Mouse (Mus musculus) left cerebral cortex, adult 11 months (tissue): ENCODE data around the gene Ccdc96.

Experiments used
- DNase-seq: peaks from one replicate; pipeline ENCODE4 v3.0.0; 2022; ENCODE audit warnings: low spot score

The Ccdc96 gene

DNA sequence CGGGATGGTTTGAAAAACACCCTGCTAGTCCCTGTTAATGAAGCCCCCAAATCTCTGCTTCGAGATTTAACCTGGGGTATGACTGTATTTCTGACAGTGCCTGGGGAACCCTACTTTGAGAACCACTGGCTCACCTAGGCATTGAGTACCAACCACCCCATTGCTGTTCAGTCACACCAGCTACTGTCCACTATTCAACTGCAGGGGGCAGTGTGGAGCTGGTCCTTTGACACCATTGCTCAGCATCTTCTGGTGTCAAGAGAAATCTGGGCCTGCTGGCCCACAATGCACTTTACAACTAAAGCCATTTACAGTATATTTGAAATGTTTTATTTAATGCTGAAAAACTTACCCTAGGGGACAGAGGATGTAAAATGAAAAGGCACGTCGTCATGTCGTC is 10.1 kb upstream of the Ccdc96 start:
- no peak for DNase-seq

DNA sequence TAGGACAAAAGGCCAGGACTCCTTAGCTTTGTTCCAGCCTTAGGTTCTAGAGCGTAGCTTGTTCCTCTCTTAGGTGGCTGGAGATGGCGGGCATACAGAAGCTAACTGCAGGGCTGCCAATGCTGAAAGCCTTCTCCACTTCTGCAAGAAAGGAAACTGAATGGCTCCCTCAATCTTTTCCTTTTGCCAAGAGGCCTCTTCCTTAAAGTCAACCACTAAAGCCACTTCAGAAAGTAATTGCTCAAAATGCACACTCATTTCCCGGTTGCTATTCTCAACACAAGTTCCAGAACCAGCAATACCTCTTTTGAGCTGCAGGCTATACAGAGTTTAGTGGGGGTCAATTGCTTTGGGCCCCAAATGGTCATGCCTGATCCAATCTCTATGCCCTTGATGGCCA is 6.9 kb upstream of the Ccdc96 start:
- DNase-seq: no peak

DNA sequence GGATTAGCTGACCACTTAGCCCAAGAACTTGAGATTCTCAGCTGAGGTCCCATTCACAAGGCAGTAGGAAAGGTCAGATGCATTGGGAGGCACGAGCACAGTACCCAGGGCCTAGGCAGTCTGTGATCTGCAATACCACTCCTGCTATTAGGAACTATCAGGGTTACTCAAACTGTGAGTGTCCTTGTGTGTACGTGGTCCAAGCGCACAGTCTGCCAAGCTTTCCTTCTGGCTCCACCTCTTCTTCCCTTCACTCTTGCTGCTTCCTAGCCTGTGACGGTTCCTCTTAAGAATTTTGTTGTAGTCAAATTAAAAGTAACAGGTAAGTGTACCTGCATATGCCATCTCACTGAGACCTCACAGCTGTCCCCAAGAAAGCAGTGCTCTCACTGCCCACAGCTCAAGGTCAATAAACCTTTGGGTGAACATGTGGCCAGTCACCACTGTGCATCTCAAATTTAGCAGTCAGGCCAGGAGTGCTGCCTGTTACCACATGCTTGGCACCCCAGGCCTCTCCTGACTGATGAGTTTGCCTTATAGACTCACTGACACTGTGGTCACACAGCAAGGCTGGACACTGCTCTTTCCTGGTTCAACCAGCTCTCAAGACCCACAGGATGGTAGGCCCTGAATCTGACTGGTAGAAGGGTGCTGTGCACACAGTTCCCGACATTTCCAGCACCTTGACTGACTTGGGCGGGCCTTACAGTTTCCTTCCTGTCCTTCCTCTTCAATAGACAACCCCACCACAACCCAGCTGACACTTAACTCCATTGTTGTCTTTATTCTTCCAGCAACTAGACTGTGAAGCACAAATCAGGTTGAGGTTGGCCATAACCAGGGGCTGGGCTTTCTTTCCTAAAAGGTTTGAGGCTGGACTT is 5.6 kb upstream of the Ccdc96 start:
- DNase-seq: no peak

DNA sequence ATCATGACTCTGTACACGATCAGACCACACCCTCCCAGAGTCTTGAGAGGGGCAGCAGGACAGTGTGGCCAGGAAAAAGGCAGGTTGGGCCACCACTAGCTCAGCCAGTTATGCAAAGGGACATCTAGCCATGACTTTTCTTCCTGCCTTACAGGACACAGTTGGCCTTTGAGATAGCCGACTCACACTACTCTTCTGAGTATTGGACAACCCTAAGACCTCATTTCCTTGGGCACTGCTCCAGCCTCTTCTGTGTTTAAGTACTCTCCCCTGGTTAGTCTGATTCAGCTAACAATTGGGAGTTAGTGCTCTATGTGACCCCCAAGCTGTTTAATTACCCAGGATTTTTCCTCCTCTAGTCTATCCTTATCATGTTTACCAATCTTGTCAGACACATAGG is 4.7 kb upstream of the Ccdc96 start:
- no peak for DNase-seq

DNA sequence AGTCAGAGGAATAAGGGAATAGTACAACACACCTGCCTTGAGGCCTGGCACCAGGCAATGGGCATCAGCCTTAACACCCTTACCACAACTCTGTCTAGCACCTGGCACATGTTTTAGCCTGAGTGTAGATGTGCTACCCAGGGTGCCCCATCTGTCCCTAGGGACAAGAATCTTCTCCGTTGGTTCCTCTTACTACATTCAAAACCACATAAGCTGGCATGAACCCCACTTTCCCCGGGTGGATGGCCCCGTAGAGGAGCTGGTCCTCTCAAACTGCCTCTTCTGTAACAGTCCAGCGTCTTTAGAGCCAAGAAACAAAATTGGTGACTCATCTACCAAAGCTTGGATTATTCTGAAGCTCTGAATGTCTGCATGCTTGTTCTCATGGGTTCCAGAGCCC is 4.0 kb upstream of the Ccdc96 start:
- DNase-seq: no peak

DNA sequence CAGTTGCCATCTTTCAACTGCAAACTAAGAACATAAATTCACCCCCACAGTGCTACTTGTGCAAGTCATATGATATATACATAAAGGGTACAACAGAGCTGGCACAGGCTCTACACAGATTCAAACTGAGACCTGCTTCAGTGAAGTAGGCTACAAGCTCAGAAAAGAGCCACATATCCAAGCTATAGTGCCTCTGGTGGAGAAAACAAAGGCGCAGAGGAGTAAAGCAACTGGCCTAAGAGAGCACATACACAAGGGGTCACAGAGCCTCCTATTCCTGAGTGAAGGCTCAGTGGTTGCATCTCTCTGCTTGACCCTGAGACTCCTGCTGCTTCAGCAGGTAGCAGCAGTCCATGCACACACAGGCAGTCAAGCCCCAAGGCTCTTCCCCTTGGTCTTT is 3.3 kb upstream of the Ccdc96 start:
- no peak for DNase-seq

DNA sequence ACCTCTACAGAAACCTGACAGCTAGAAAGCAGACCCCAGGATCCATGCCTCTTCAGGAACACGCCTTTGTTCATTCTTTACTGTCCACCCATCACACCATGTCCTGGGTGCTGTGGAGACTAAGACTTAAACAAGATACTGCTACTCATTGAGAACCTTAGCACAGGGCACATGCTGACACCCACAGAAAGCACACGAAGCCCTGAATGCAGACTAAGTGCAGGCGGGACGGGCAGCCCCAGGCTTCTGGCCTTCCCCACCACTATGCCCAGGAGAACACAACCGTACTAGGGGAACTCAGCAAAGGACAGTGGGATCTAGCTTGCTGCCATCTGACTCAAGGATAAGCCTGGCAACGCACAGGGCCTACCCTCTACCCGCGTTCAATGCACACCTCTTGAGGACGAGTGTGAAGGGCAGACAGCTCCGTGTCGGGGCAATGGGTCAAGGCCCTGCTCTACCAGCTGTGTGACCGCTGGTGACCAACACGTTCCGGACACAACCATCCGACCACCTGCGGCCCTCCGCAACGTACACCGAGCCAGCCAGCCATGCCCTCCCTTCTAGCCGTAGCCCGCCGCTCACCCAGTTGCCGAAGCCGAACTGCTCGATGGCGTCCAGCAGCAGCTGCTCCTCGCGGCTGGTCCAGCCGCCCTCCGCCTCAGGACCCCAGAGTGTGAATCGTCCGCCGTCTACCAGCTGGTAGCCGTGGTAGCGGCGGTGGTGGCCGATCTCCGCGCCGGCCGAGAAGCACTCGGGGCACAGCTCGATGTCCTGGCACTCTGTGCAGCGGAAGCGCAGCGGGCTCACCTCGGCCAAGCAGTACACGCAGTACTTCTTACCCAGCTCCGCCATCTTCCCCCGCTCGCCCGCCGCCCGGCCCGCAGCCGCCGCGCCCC is 936 bp upstream of the Ccdc96 start:
- DNase-seq: no peak

DNA sequence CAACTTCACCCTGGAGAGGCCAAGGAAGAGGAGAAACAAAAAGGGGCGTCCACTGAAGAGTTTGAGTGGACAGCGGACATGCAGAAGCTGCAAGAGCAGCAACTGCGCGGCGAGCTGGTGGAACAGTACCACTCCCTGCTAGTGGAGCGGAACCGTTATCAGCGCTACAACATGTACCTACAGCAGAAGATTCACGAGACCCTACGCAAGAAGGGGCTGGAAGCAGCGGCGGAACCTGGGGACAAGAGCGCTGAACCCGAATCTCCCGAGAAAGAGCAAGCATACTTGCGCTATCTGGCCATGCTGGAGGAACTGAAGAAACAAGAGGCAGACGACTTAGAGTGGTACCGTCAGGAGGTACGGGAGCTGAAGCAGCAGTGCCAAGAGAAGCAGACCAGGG is 918 bp downstream of the Ccdc96 start:
- DNase-seq: no peak

DNA sequence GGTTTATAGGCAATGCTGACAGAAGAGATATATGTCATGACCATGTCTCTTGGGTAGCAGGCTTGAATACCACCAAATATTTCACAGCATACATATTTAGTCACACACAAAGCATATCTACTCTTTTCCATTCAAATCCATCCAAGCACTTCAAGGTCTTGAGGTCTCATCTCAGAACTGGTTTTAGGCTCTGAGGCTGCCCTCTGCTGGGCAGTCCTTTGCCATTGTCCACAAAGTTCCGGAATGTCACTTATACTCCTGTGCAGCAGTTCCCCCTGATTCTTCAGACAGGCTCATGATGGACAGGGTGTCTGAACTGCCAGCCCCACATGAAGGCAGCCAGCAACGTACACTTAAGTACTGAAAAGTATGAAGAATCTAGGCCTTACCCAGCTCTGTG is 4.8 kb downstream of the Ccdc96 start:
- DNase-seq: no peak

DNA sequence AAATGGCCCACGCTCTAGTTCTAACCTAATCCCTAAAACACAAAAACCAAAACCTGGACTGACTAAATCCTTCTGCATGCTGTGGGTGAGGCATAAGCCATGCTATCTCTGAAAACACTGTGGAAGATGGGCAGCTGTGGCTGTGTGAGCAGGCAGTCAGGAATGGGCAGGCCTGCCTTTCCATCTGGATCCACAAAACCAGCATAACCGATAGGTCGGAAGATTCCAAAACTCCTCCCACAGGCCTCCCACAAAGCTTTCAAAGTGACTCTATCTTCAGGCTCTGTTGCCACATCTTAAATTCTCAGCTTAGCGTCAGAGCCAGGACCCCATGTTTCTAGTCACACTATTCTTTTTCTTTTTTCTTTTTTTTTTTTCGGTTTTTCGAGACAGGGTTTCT is 9.5 kb downstream of the Ccdc96 start:
- no peak for DNase-seq

DNA sequence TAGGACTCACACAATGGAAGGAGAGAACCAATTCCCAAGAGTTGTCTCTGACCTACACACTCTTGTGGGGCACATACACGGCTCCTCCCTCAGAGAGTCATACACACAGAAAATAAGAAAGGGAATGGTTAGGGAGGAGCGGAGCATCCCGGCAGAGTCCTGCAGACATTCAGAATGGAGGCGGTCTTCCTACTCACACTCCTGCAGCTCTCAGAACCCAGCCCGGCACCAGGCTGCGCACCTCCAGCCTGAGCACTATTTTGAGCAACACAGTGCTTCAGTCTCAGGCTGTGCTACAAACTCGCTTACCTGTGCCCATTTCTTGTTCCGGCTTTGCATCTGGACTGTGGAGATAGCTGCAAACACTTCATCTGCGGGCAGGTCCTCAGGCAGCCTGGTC is 10.3 kb downstream of the Ccdc96 start:
- no peak for DNase-seq

DNA sequence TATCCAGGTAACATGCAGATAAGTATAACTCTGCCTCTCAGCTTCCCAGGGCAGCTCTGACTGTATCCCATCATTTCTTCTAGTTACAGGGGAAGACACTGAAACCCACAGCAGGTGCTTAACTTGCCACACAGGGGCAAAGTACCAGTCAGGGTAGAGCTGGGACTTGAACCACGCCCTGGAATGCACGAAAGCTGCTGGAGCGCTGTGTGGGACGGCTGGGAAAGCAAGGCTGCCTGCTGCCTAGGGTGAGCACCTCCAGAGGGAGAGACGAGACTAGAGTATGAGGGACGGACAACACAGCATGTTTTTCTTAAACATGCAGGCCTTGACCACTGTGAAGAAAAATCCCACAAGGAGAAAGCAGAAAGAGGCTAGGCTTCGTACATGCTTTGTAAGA is 20.8 kb downstream of the Ccdc96 start:
- DNase-seq: no peak

DNA sequence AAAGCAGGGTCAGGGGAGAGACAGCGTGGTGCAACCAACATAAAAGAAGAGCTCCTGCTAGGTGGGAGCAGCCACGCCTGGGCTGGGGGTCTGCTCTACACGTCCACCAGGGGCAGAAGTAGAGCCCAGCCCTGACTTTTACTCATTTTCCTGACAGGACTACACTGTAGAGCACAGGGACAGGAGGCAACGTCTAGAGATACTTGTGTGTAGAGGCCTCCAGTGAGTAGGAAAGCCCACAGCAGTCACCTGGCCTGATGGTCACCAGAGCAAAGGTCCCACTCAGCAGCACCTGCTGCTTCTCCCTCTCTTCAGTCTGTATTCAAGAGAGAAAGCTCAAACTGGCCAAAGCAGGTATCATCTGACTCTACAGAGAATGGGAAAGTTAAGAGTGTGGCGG is 21.3 kb downstream of the Ccdc96 start:
- no peak for DNase-seq

DNA sequence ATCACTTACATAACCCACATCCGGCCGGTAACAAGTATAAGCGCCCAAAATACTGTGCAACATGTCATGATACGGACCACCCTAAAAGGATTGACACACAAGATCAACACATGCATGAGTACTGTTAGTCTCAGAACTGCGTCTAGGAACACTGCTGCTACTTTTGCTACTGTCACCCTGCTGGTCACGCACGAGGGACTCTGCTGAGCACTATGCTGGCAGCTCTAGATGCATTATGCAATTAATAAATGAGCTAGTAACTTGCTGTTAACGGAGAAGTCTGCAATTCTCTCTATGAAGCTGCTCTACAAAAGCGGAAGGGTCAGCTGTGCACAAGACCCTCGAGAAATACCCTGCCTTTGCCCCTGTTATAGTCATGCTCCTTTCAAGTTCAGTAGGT is 24.0 kb downstream of the Ccdc96 start:
- no peak for DNase-seq

DNA sequence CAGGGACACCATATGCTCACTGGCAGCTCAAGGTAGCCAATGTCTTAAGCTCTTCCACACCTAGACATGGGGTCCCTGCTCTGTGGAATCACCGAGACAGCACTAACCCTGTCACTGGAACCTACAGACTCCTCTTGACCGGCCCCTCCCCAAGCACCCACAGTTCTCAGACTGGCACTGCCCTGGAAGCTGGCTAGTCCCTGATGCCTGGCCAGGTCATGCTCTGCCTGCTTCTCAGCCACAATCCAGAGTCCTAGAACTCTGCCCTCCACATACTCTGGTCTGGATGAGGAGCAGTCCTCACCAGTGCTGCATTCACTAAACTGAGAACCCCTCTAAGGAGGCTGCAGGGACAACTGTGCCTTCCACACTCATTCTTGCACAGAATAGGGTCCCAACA is 26.6 kb downstream of the Ccdc96 start:
- no peak for DNase-seq

DNA sequence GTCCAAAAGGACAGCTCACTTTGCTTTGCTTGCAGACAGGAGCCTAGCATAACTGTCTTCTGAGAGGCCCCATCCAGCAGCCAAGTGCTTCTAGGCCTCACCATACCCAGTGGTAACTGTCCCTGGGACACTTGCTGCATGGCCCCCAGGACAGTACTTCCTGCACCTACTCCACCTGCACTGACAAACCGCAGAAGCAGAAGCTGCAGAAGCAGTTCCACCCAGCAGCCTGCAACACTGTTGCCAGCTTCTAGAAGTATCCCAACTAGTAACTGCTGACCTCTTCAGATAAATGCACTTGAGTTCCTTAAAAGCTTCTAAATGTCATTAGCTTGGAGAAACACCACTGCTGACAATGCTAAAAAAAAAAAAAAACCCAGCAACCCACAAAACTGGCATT is 30.7 kb downstream of the Ccdc96 start:
- DNase-seq: no peak

DNA sequence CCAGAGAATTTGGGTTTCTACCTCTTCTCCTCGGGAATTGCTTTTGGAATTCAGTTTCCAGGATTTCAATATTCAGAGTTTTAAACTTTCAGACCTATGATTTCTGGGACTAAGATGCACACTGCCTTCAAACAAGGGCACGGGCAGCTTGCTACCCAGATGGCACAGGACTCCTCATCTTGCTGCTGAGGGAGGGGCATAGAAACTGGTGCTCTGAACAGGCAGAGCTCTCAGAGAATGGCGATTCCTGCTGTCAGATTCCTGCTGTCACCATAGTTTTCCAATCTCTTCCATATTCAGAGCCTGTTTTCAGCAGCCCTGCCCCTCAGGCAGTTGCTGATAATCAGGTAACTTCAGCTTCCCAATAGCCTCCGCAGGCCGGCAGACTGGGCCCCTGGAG is 31.2 kb downstream of the Ccdc96 start:
- DNase-seq: no peak

DNA sequence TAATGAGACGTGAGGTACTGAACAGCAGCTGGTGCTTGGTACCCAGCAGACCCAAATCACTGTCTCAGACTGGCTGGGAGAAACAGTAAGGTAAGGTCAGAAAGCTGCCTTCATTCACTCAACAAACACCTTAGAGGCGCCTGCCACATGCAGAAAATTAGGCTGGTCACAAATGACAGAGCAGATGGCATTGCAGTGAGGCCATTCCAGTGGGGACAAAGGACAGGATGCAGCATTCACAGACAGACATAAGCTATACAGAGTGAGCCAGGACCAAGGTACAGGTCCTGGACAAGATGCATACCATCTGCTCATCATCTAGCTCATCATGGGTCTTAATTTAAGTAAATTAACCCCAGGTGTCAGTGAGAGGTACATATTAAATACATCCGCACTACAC is 33.2 kb downstream of the Ccdc96 start:
- no peak for DNase-seq

DNA sequence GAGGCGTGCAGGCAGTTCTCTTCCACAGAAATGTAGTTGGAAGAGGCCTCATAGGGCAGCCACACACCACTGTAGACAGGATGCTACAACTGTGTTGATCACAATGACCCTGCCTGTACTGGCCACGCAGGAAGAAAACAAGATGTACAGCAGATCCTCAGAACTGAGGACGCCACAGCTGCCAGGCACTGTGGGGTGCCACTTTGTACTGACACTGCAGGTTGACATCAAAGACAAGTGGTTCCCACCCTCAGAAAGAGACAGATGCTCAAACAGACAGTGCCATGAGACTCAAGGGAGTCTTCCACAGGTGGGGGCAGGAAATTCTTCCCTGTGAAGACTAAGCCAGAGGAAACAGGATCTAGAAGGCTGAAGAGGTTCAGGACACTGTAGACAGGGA is 35.4 kb downstream of the Ccdc96 start:
- DNase-seq: no peak

DNA sequence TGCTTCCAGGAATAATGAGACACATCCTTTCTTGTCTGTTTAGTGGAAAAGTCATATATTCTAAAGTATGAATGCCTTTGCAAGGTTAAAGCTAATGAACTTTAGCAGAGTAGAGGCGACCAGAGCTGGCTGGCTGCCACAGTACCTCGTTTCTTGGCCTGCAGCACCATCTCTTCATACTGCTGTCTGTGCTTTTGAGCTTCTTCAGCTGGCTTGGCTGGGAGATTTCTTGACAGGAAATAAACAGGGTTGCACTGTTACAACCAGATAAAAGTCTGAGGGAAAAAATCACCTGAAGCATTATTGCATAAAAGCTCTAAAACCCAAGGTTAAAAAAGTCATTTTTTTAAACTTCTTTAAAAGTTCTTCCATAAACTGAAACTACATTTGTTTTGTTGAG is 38.4 kb downstream of the Ccdc96 start:
- DNase-seq: no peak

DNA sequence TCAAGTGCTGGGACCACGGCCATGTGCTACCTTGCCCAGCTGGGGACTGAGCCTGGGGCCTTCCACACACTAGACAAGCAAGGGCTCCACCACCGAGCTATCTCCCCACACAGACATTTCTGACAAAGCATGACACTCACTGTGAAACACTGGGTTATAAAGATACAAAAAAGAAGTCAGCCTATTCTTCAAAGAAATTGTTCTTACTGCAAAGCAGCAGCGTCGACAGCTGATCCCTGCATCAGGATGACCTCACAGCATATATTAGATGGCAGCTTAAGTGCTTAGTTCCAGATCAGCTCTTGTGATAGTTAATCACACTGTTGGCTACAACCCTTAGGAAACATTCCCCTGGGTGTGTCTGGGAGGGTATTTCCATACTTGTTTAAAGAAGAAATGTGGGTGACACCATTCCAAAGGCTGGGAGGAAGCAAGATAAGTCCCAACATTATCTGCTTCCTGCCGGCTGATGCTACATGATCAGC is 38.9 kb downstream of the Ccdc96 start:
- DNase-seq: no peak

DNA sequence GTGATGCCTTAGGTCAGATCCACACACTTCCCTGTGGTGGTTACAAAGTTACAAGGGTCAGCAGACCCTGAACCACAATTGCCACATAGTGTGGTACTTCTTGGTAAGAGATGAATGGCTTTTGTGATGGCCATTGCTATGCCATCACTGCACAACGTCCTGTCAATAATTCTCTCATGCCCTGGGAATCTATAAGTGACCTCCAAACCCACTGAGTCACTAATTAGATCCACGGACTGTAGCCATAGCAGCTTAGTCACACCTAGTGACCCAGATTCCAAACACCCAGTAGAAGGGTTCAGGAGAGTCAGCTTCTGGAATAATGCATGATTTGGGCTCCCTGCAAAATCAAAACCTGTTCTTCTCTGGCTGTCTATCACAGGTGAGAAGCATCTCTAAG is 40.8 kb downstream of the Ccdc96 start:
- DNase-seq: no peak

DNA sequence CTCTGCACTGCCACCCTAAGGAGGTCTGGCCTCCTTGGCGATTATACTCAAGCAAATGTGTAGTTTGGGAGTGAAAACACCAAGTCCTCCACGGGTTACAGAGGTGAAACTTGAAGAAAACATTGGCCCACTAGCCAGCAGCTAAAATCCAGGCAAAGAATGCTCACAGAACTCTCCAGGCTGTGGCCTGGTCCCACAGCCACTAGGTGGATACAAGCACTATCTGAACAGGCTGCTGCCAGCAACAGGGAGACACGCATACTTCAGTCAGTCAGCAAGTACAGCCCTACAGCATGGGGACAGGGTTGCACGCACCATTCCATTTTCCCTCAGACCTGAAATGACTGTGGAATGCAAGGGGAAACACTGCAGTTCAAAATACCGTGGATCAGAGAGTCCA is 41.9 kb downstream of the Ccdc96 start:
- DNase-seq: no peak
